Mouse (Mus musculus) thymus, adult 2 months (tissue): ENCODE measurements at regions not wholly inside any gene's neighbourhood (a gene's known extent, or its start where the extent isn't known, plus 50 kb on each side); places are given as distances from the start of the nearest gene placed in this dataset.

ENCODE experiments used
- DNase-seq: peaks from one replicate; pipeline ENCODE4 v3.0.0; 2021
- H3K27ac ChIP-seq: fragments of 200-500 bp; 2 replicates; pipeline ENCODE4 v1.5.1; 2012; ENCODE audit warnings: low read length, control low read depth; ENCODE audit not compliant: control insufficient read depth, insufficient read depth
- H3K27me3 ChIP-seq: fragments of 200-500 bp; 2 replicates; pipeline ENCODE4 v1.6.1; 2012; ENCODE audit warnings: mild to moderate bottlenecking, low read length, moderate library complexity, mixed read lengths; ENCODE audit not compliant: control insufficient read depth, insufficient read depth
- H3K36me3 ChIP-seq: fragments of 200-500 bp; 2 replicates; pipeline ENCODE4 v1.6.1; 2012; ENCODE audit warnings: mild to moderate bottlenecking, low read length, moderate library complexity; ENCODE audit not compliant: control insufficient read depth, insufficient read depth
- H3K4me1 ChIP-seq: fragments of 200-500 bp; replicated peaks from 2 replicates; pipeline ENCODE4 v1.6.1; 2012; ENCODE audit warnings: low read length; ENCODE audit not compliant: control insufficient read depth, insufficient read depth
- H3K4me3 ChIP-seq: fragments of 200-500 bp; 2 replicates; pipeline ENCODE4 v1.5.1; 2012; ENCODE audit warnings: mild to moderate bottlenecking, low read length, control low read depth, moderate library complexity; ENCODE audit not compliant: control insufficient read depth, insufficient read depth
- CTCF ChIP-seq: fragments of 200-500 bp; IDR thresholded peaks from 2 replicates; pipeline ENCODE4 v1.5.1; 2012; ENCODE audit warnings: mild to moderate bottlenecking, control low read depth, low read length, moderate library complexity, borderline replicate concordance; ENCODE audit not compliant: control insufficient read depth, poor library complexity, insufficient read depth; ENCODE audit errors: extremely low read depth
- POLR2A ChIP-seq: fragments of 200-500 bp; IDR thresholded peaks from 2 replicates; pipeline ENCODE4 v1.6.1; 2012; ENCODE audit warnings: mild to moderate bottlenecking, low read length, control low read depth, moderate library complexity; ENCODE audit not compliant: control insufficient read depth, poor library complexity, insufficient read depth; ENCODE audit errors: extremely low read depth
- WGBS: fragments of 180-500 bp; shearing (Covaris S2); methylation state at CpG from one replicate; pipeline ENCODE4 v1.1.7; 2018; 5-methylcytosine and 5-hydroxymethylcytosine counted together

GRCm38 (mm10) chr5:74143994-74144393 is 51.1 kb upstream of the Rasl11b start:
- H3K36me3 ChIP-seq = no peaks in the 10 kb centered on the region
- no peak for TF ChIP-seq POLR2A
- no peaks in the 10 kb centered on the region for H3K27me3 ChIP-seq
- WGBS = 97% methylated on average over 4 of the region's 4 CpGs
- no peak for DNase-seq
- H3K4me1 ChIP-seq = no peaks in the 10 kb centered on the region
- no peak overlapping the region for H3K27ac ChIP-seq
- H3K4me3 ChIP-seq = no peak overlapping the region

GRCm38 (mm10) chr5:74144765-74145164 is 50.3 kb upstream of the Rasl11b start:
- H3K36me3 ChIP-seq = no peaks in the 10 kb centered on the region
- no peak for DNase-seq
- no peak overlapping the region for H3K4me3 ChIP-seq
- TF ChIP-seq CTCF = no peak
- TF ChIP-seq POLR2A = no peak
- no peaks in the 10 kb centered on the region for H3K27me3 ChIP-seq
- H3K4me1 ChIP-seq = no peaks in the 10 kb centered on the region
- H3K27ac ChIP-seq = no peak overlapping the region
- 95% methylated on average over 5 of the region's 5 CpGs for WGBS
